8 mouse cellular contexts compared by ENCODE assay signal in genomic region chr5:63951421-63951911, GRCm38 (mm10). TPM values are rescaled to one million over a fixed set of nuclear protein-coding genes. Genes with fewer than 3 reads are reported as not detected.
DNase-seq lines count a peak whose midpoint lies in the region; ATAC-seq lines count a peak whose summit lies in the region.

No protein-coding gene starts in this region.

- peak; percentile 16; the same call in 1 of the 2 replicates for ATAC-seq in forebrain, embryonic 13.5 days
- ATAC-seq in forebrain, embryonic 12.5 days (ENCODE audit: low FRiP score): no peak
- ATAC-seq in heart, embryonic 13.5 days (ENCODE audit: extremely low read depth, insufficient number of reproducible peaks, low FRiP score, low TSS enrichment): peak; percentile 37; the same call in 1 of the 2 replicates

- H3K9me3 ChIP-seq in forebrain, embryonic 13.5 days (replicated peaks): no peaks in the 10 kb centered on the region
- H3K9me3 ChIP-seq in forebrain, embryonic 12.5 days: no peaks in the 10 kb centered on the region
- no peaks in the 10 kb centered on the region for H3K9me3 ChIP-seq in heart, embryonic 13.5 days

- peaks cover 6% of the 10 kb centered on the region; the same call in 1 of the 2 replicates for H3K4me1 ChIP-seq in forebrain, embryonic 13.5 days
- H3K4me1 ChIP-seq in forebrain, embryonic 12.5 days: peaks cover 4% of the 10 kb centered on the region; the same call in 1 of the 2 replicates
- H3K4me1 ChIP-seq in brown adipose tissue, adult 24 weeks (ENCODE audit: control insufficient read depth, insufficient read depth, insufficient read length, low read length): peaks cover 12% of the 10 kb centered on the region
- H3K4me1 ChIP-seq in heart, embryonic 13.5 days: peaks cover 29% of the 10 kb centered on the region

- no peaks in the 10 kb centered on the region for H3K36me3 ChIP-seq in forebrain, embryonic 13.5 days (ENCODE audit: poor library complexity, severe bottlenecking)
- no peaks in the 10 kb centered on the region for H3K36me3 ChIP-seq in forebrain, embryonic 12.5 days (replicated peaks)
- H3K36me3 ChIP-seq in heart, embryonic 13.5 days: no peaks in the 10 kb centered on the region

- H3K27me3 ChIP-seq in forebrain, embryonic 13.5 days: no peaks in the 10 kb centered on the region
- H3K27me3 ChIP-seq in forebrain, embryonic 12.5 days: no peaks in the 10 kb centered on the region
- no peaks in the 10 kb centered on the region for H3K27me3 ChIP-seq in heart, embryonic 13.5 days (replicated peaks)

- WGBS in forebrain, embryonic 13.5 days: 89% methylated on average over 11 of the region's 11 CpGs
- 90% methylated on average over 11 of the region's 11 CpGs for WGBS in forebrain, embryonic 12.5 days
- WGBS in heart, embryonic 13.5 days: 58% methylated on average over 11 of the region's 11 CpGs

- H3K4me3 ChIP-seq in forebrain, embryonic 13.5 days: no peak overlapping the region
- H3K4me3 ChIP-seq in forebrain, embryonic 12.5 days (replicated peaks): no peak overlapping the region
- no peak overlapping the region for H3K4me3 ChIP-seq in brown adipose tissue, adult 24 weeks (ENCODE audit: insufficient read depth, low read depth, low read length)
- no peak overlapping the region for H3K4me3 ChIP-seq in heart, embryonic 13.5 days

- H3K9ac ChIP-seq in forebrain, embryonic 13.5 days: no peak overlapping the region
- H3K9ac ChIP-seq in forebrain, embryonic 12.5 days: no peak overlapping the region
- no peak overlapping the region for H3K9ac ChIP-seq in heart, embryonic 13.5 days

- no peak overlapping the region for H3K4me2 ChIP-seq in forebrain, embryonic 13.5 days
- H3K4me2 ChIP-seq in forebrain, embryonic 12.5 days: no peak overlapping the region
- H3K4me2 ChIP-seq in heart, embryonic 13.5 days: peak overlapping the region; percentile 6; the same call in 1 of the 2 replicates

- DNase-seq in kidney, postnatal 25 days: peak; percentile 70 to 81
- DNase-seq in layer of hippocampus, adult 9-11 months: no peak
- no peak for DNase-seq in right cerebral cortex, postnatal 4 days
- no peak for DNase-seq in spleen, adult 18-20 months

- H3K27ac ChIP-seq in forebrain, embryonic 13.5 days: no peak overlapping the region
- H3K27ac ChIP-seq in forebrain, embryonic 12.5 days: no peak overlapping the region
- H3K27ac ChIP-seq in brown adipose tissue, adult 24 weeks (replicated peaks; ENCODE audit: low read depth, low read length): peak overlapping the region; percentile 25; the same call in 1 of the 2 replicates
- peak overlapping the region; percentile 48 for H3K27ac ChIP-seq in heart, embryonic 13.5 days (replicated peaks)

RNA-seq across cellular contexts. Expression of gene Rell1, which starts 17.2 kb away (rescaled TPM):
- 14.1 and 14.4 TPM in 2 replicates for polyA plus RNA-seq in forebrain, embryonic 13.5 days (2015; fragmentation: Nextera tagmentation; extraction: Ambion mirVana)
- 15.8 and 16.5 TPM in 2 replicates for polyA plus RNA-seq in forebrain, embryonic 12.5 days (2016; fragmentation: Nextera tagmentation; extraction: Ambion mirVana)
- 3.8 and 5.6 TPM in 2 replicates for polyA plus RNA-seq in brown adipose tissue, adult 24 weeks (2012; ENCODE audit: insufficient read depth, insufficient read length, missing spikeins)
- 7.8 and 9.2 TPM in 2 replicates for polyA plus RNA-seq in heart, embryonic 13.5 days (2015; fragmentation: Nextera tagmentation; extraction: Ambion mirVana)

Comparison
In these comparisons a context has a peak if more than half of its experiments do, and no peak if none do; other contexts are left out.
1. H3K27ac ChIP-seq: peak in brown adipose tissue, adult 24 weeks (single experiment) and heart, embryonic 13.5 days (single experiment); none in forebrain, embryonic 13.5 days (single experiment) and forebrain, embryonic 12.5 days (single experiment).
2. DNase-seq: peak in kidney, postnatal 25 days (2 of 2); none in layer of hippocampus, adult 9-11 months (single experiment), right cerebral cortex, postnatal 4 days (single experiment) and spleen, adult 18-20 months (0 of 2).